Mouse (Mus musculus) heart, embryonic 10.5 days (tissue): ENCODE measurements around the gene Dvl3. TPM values are rescaled to one million over a fixed set of nuclear protein-coding genes. Genes with fewer than 3 reads are reported as not detected.

ENCODE experiments used
- DNase-seq: peaks from one replicate; pipeline ENCODE4 v3.0.0-alpha.2; 2017; ENCODE audit warnings: low spot score
- H3K27ac ChIP-seq: fragments of 300-500 bp; sonication (generic); 2 replicates; pipeline ENCODE4 v1.5.1; 2016; ENCODE audit warnings: mild to moderate bottlenecking
- H3K27me3 ChIP-seq: fragments of 300-500 bp; sonication (generic); 2 replicates; pipeline ENCODE4 v1.6.1; 2016; ENCODE audit warnings: mild to moderate bottlenecking; ENCODE audit not compliant: poor library complexity, insufficient read depth, severe bottlenecking
- H3K36me3 ChIP-seq: fragments of 300-500 bp; sonication (generic); 2 replicates; pipeline ENCODE4 v1.6.1; 2016; ENCODE audit warnings: mild to moderate bottlenecking, moderate library complexity
- H3K4me1 ChIP-seq: fragments of 300-500 bp; sonication (generic); 2 replicates; pipeline ENCODE4 v1.6.1; 2016; ENCODE audit warnings: mild to moderate bottlenecking
- H3K4me3 ChIP-seq: fragments of 300-500 bp; sonication (generic); 2 replicates; pipeline ENCODE4 v1.5.1; 2016; ENCODE audit warnings: mild to moderate bottlenecking, moderate library complexity
- H3K9me3 ChIP-seq: fragments of 300-500 bp; sonication (generic); 2 replicates; pipeline ENCODE4 v1.6.1; 2016; ENCODE audit warnings: mild to moderate bottlenecking, moderate library complexity
- WGBS: fragments of 180-500 bp; shearing (Covaris S2); methylation state at CpG from one replicate; pipeline ENCODE4 v1.1.7; 2016; 5-methylcytosine and 5-hydroxymethylcytosine counted together
- polyA plus RNA-seq: library from polyadenylated mRNA; unstranded; fragments of >200 nt; fragmentation: Nextera tagmentation; extraction: Ambion mirVana; gene quantifications from 2 replicates; pipeline ENCODE4 v1.2.1, GENCODE M21; 2016

Dvl3 gene
- polyA plus RNA-seq, 1 experiment from 2014 or later, result 28.6 TPM

DNA sequence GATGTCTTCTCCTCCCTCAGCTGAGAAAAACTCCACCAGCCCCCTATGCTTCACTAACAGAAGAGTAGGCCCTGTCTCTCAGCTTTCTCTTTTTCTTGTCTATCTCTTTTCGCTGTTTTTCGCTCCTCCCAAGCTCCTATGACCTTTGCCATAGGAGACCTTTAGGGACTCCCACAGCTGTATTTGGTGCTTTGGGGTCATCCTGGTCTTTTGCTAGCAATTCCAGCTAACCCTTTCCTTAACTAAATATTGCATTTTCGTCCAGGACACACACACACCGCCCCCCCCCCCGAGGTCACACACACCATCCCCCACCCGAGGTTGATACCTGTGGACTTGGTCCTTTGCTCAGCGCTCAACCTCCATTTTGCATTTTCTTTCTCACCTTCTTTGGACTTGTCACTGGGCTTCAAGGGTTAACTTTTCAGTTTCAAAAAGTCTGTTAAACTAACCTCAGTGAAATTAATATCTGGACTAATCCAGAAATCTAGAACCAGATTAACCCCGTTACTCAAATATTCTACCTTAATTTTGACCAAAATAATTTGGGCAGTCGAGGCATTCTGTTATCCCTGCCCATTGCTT lies 19.4 kb downstream of the Dvl3 start:
- H3K9me3 ChIP-seq, result no peaks in the 10 kb centered on the region
- peak overlapping the region; percentile 85 for H3K4me3 ChIP-seq
- H3K27ac ChIP-seq, result peak overlapping the region; percentile 96
- peaks cover 30% of the 10 kb centered on the region for H3K4me1 ChIP-seq
- peaks cover 64% of the 10 kb centered on the region for H3K36me3 ChIP-seq
- no peak for DNase-seq
- WGBS, result 32% methylated on average over 9 of the region's 9 CpGs
- no peaks in the 10 kb centered on the region for H3K27me3 ChIP-seq

- Histone ChIP-seq H3K27ac (peak overlapping the region; percentile 69), H3K9me3 (no peaks in the 10 kb centered on the region), H3K36me3 (peaks cover 64% of the 10 kb centered on the region), H3K27me3 (no peaks in the 10 kb centered on the region), H3K4me1 (peaks cover 30% of the 10 kb centered on the region), H3K4me3 (peak overlapping the region; percentile 85)
- 22% methylated on average over 5 of the region's 5 CpGs for WGBS
- DNase-seq, result no peak
These were observed 20.3 kb downstream of the Dvl3 start for GRCm38 (mm10) chr16:20537071-20537471.

DNA sequence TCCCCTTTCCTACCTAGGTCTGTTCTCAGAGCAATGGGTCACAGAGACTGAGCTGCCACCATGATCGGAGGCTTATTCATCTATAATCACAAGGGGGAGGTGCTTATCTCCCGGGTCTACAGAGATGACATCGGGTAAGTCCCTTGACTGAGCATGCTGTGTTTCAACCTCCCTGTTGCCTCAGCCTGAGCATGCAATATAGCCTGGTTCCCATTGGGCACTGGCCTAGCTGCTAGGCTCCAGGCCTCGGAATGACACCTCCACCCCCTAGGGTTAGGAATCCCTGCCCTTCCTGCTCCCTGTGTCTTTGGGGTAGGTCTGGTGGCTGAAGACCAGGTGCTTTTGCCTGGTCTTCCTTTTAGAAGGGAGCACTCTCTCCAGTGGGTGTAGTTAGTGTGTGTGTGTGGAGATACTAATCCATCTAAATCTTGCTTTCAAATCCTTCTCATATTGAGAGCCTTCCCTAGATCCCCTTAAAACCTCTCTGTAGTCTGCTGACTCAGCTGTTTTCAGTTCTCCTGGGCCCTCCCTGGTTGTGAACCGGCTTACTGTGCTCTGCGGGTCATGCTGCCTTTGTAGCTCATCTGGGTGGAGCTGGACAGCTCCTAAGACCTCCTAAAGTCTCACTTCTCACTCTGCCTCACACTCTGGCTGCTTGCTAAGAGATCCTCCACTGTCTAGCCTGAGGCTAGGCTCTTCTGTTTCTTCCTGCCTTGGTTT lies 21.0 kb downstream of the Dvl3 start:
- Histone ChIP-seq H3K4me1 (peaks cover 30% of the 10 kb centered on the region), H3K27me3 (no peaks in the 10 kb centered on the region), H3K36me3 (peaks cover 64% of the 10 kb centered on the region), H3K4me3 (peak overlapping the region; percentile 85), H3K27ac (0 out of 2 replicates have a peak overlapping the region, but pooled peaks have one; percentile 69), H3K9me3 (no peaks in the 10 kb centered on the region)
- WGBS, result 33% methylated on average over 6 of the region's 6 CpGs
- DNase-seq, result no peak

GRCm38 (mm10) chr16:20539649-20540048 lies 22.9 kb downstream of the Dvl3 start:
- Histone ChIP-seq H3K4me3 (no peak overlapping the region), H3K4me1 (peaks cover 30% of the 10 kb centered on the region), H3K27me3 (no peaks in the 10 kb centered on the region), H3K27ac (no peak overlapping the region), H3K9me3 (no peaks in the 10 kb centered on the region), H3K36me3 (peaks cover 69% of the 10 kb centered on the region)
- 66% methylated on average over 3 of the region's 3 CpGs for WGBS
- DNase-seq, result no peak

- Histone ChIP-seq H3K27me3 (no peaks in the 10 kb centered on the region), H3K9me3 (no peaks in the 10 kb centered on the region), H3K27ac (no peak overlapping the region), H3K4me1 (peaks cover 30% of the 10 kb centered on the region), H3K4me3 (no peak overlapping the region), H3K36me3 (peaks cover 77% of the 10 kb centered on the region)
- 78% methylated on average over 4 of the region's 4 CpGs for WGBS
- no peak for DNase-seq
These were observed 23.7 kb downstream of the Dvl3 start for GRCm38 (mm10) chr16:20540438-20540837.

GRCm38 (mm10) chr16:20545696-20546095 lies 28.9 kb downstream of the Dvl3 start:
- Histone ChIP-seq H3K4me3 (no peak overlapping the region), H3K27me3 (no peaks in the 10 kb centered on the region), H3K36me3 (peaks cover 64% of the 10 kb centered on the region), H3K27ac (no peak overlapping the region), H3K4me1 (peaks cover 16% of the 10 kb centered on the region), H3K9me3 (no peaks in the 10 kb centered on the region)
- DNase-seq, result no peak
- 89% methylated on average over 10 of the region's 10 CpGs for WGBS

GRCm38 (mm10) chr16:20547423-20547822 lies 30.6 kb downstream of the Dvl3 start:
- peak overlapping the region; percentile 85 for H3K4me3 ChIP-seq
- 53% methylated on average over 5 of the region's 5 CpGs for whole genome bisulfite sequencing
- H3K36me3 ChIP-seq, result peaks cover 63% of the 10 kb centered on the region
- H3K4me1 ChIP-seq, result peaks cover 16% of the 10 kb centered on the region
- H3K27me3 ChIP-seq, result no peaks in the 10 kb centered on the region
- no peak for DNase-seq
- no peaks in the 10 kb centered on the region for H3K9me3 ChIP-seq
- H3K27ac ChIP-seq, result peak overlapping the region; percentile 89

GRCm38 (mm10) chr16:20548096-20548948 lies 31.5 kb downstream of the Dvl3 start, which contains the start of gene Abcf3:
Gene Abcf3 (plus strand): TSS chr16:20548577.
- peak; percentile 99 for DNase-seq
- under 1% methylated on average over 56 of the region's 56 CpGs for WGBS
- H3K27me3 ChIP-seq, result no peaks in the 10 kb centered on the region
- peaks cover 65% of the 10 kb centered on the region for H3K36me3 ChIP-seq
- peaks cover 16% of the 10 kb centered on the region for H3K4me1 ChIP-seq
- H3K9me3 ChIP-seq, result no peaks in the 10 kb centered on the region
- peak within 1 kb of the TSS; percentile 89 for H3K27ac ChIP-seq
- peak within 1 kb of the TSS; percentile 85 for H3K4me3 ChIP-seq

DNA sequence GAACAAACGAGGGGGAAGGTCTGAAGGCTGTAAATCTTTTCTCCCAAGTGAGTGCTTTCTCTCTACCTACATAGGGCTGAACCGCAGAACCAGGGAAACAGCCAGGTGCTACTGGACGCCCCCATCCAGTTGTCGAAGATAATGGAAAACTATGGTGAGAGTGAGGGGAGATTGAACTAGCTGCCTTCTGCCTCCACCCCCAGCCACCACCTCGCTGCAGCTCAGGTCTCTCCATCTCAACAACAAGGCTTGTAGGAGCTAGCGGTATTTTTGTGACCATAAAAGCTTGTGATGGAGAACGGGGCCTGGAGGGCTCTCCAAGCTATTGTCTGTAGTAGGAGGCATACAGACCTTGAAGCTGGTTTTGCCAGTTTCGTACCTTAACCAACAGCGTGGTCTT lies 32.4 kb downstream of the Dvl3 start:
- peaks cover 16% of the 10 kb centered on the region for H3K4me1 ChIP-seq
- H3K36me3 ChIP-seq, result peaks cover 65% of the 10 kb centered on the region
- no peaks in the 10 kb centered on the region for H3K27me3 ChIP-seq
- peak overlapping the region; percentile 89 for H3K27ac ChIP-seq
- H3K4me3 ChIP-seq, result peak overlapping the region; percentile 85
- WGBS, result 48% methylated on average over 9 of the region's 9 CpGs
- no peak for DNase-seq
- no peaks in the 10 kb centered on the region for H3K9me3 ChIP-seq

DNA sequence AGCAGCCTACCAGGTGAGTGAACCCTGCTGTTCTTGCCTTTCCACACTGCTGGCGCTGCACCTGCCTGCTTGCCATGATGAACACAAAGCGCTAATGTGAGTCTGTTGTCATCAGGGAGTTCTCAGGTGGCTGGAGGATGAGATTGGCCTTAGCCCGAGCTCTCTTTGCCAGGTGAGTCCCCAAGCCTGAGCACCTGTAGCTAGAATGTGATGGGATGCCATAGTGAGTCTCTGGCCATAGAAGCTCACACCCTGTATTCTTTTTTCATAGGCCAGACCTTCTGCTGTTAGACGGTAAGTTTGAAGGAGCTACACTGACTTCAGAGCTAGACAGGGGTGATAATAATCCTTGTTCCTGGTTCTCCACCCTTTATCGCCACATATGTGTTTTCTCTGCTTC lies 34.9 kb downstream of the Dvl3 start:
- Histone ChIP-seq H3K27ac (no peak overlapping the region), H3K4me1 (peaks cover 16% of the 10 kb centered on the region), H3K4me3 (no peak overlapping the region), H3K9me3 (no peaks in the 10 kb centered on the region), H3K36me3 (peaks cover 56% of the 10 kb centered on the region), H3K27me3 (no peaks in the 10 kb centered on the region)
- DNase-seq, result no peak
- WGBS, result 95% methylated on average over 5 of the region's 5 CpGs

DNA sequence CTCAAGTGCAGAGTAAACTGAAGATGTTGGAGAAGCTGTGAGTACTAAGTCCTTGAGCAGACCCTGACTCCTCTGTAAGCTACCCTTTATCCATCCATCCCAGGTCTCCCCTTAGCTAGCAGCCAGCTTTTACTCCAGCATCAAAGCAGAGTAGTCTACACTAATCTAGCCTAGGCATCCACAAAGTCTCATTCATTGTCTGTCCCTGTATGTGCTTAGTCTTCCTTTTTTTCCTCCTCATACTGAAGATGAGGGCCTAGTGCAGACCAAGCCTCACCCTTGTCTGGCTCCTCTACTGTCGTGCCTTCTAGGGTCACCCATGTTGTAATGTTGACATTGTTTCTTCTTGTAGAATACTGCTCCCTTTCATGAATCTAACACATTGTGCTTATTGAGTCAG lies 35.8 kb downstream of the Dvl3 start:
- Histone ChIP-seq H3K27ac (no peak overlapping the region), H3K4me3 (no peak overlapping the region), H3K36me3 (peaks cover 61% of the 10 kb centered on the region), H3K27me3 (no peaks in the 10 kb centered on the region), H3K9me3 (no peaks in the 10 kb centered on the region), H3K4me1 (peaks cover 13% of the 10 kb centered on the region)
- WGBS, result 86% methylated on average over 1 of the region's 1 CpGs
- no peak for DNase-seq

DNA sequence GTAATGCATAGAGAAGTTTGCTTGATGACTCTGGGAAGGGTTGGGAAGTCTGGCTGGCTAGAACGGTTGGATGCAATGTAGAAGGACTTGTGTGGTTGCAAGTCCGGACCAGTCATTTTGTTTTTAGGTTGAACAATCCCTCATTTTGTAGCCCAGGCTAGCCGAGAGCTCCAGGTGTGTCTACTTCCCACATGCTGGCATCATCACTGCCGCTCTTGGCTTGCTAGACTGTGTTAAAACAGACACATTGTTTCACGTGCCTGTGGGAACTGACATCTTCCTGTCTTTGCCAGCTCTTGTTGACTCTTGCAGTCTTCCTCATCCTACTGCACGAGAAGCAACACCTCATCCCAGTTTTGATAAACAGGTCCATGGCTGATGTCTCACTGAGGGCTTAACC lies 38.2 kb downstream of the Dvl3 start:
- WGBS, result 89% methylated on average over 6 of the region's 6 CpGs
- Histone ChIP-seq H3K27ac (no peak overlapping the region), H3K27me3 (no peaks in the 10 kb centered on the region), H3K36me3 (peaks cover 81% of the 10 kb centered on the region), H3K4me1 (no peaks in the 10 kb centered on the region), H3K4me3 (no peak overlapping the region), H3K9me3 (no peaks in the 10 kb centered on the region)
- DNase-seq, result no peak

- Histone ChIP-seq H3K36me3 (peaks cover 82% of the 10 kb centered on the region), H3K4me3 (no peak overlapping the region), H3K27me3 (no peaks in the 10 kb centered on the region), H3K4me1 (no peaks in the 10 kb centered on the region), H3K9me3 (no peaks in the 10 kb centered on the region), H3K27ac (no peak overlapping the region)
- no peak for DNase-seq
- WGBS, result 78% methylated on average over 7 of the region's 7 CpGs
These were observed 40.6 kb downstream of the Dvl3 start for GRCm38 (mm10) chr16:20557381-20557780.
